Mouse (Mus musculus) left cerebral cortex, postnatal 14 days (tissue): ENCODE results near the gene Phtf1. TPM values are rescaled to one million over a fixed set of nuclear protein-coding genes. Genes with fewer than 3 reads are reported as not detected.

ENCODE experiments used
- DNase-seq, 2 experiments: peaks; one replicate each; pipeline ENCODE4 v3.0.0; 2021 to 2022; ENCODE audit warnings: low spot score in 2 of 2, mixed read lengths in 1 of 2
- intact Hi-C: fragments of 180-260 bp; cut with DNase I; formaldehyde crosslinking; loops from one replicate; pipeline ENCODE4 v1.15.1; 2025
- long read RNA-seq, 2 experiments: library from polyadenylated mRNA; stranded (forward); transcript quantifications; one replicate each; pipeline ENCODE4 v2.0.0; 2021
- total RNA-seq, 2 experiments: library from RNA; stranded (reverse); gene quantifications; 2 replicates each; pipeline ENCODE4 v1.2.3; 2021

Phtf1 gene
- 10 to 100 TPM; 45.5 to 46.2 TPM for total RNA-seq
- long read RNA-seq, experiment 1, transcript Phtf1-201 (18 exons, 3,060 nt), result minor isoform, 5 of 98 reads
- long read RNA-seq, experiment 1, transcript Phtf1-202 (19 exons, 3,327 nt), result major isoform, 69 of 98 reads
- long read RNA-seq, experiment 1, partial matches to known transcripts, result 2 of 98 reads
- long read RNA-seq, experiment 1, other reads (novel, unspliced or antisense), result 18 of 98 reads
- long read RNA-seq, experiment 2, full-length matches to known transcripts, result 42 of 59 reads
- long read RNA-seq, experiment 2, partial matches to known transcripts, result 1 of 59 reads
- long read RNA-seq, experiment 2, other reads (novel, unspliced or antisense), result 16 of 59 reads

- intact Hi-C loops, result loop anchor here (2.0 kb wide), 1 partner anchor 53 kb away; the partner anchor contains the start of gene Rsbn1
Measured at GRCm38 (mm10) chr3:103967861-103968691, at the start of gene Phtf1. Gene Phtf1, plus strand, starts transcription at chr3:103968110.

GRCm38 (mm10) chr3:103920094-103920493 is 47.8 kb upstream of the Phtf1 start:
- DNase-seq, result no peak
- intact Hi-C loops, result no loop called here

More at GRCm38 (mm10) chr3:103967861-103968691, at the start of gene Phtf1:
- DNase-seq, result peak; percentile 72 to 83

- intact Hi-C loops, result no loop called here
Measured at GRCm38 (mm10) chr3:103925302-103925701, 42.6 kb upstream of the Phtf1 start.

GRCm38 (mm10) chr3:103927511-103927910 is 40.4 kb upstream of the Phtf1 start:
- DNase-seq, result no peak
- intact Hi-C loops, result no loop called here

More at GRCm38 (mm10) chr3:103925302-103925701, 42.6 kb upstream of the Phtf1 start:
- DNase-seq, result no peak

- intact Hi-C loops, result no loop called here
- peak; percentile 44 to 75 for DNase-seq
Measured at GRCm38 (mm10) chr3:103944794-103945562, 22.9 kb upstream of the Phtf1 start.

- no peak for DNase-seq
- intact Hi-C loops, result no loop called here
Measured at GRCm38 (mm10) chr3:103948666-103949065, 19.2 kb upstream of the Phtf1 start.

GRCm38 (mm10) chr3:103960622-103961021 is 7.3 kb upstream of the Phtf1 start:
- intact Hi-C loops, result no loop called here
- no peak for DNase-seq

- DNase-seq, result no peak
- intact Hi-C loops, result no loop called here
Measured at GRCm38 (mm10) chr3:103967231-103967630, 679 bp upstream of the Phtf1 start.

- peak; percentile 60 to 67 for DNase-seq
- intact Hi-C loops, result loop anchor here (2.0 kb wide), 1 partner anchor 54 kb away; the partner anchor contains the start of gene Rsbn1
Measured at GRCm38 (mm10) chr3:103968701-103969100, 791 bp downstream of the Phtf1 start.

GRCm38 (mm10) chr3:103971157-103971556 is 3.2 kb downstream of the Phtf1 start:
- no peak for DNase-seq
- intact Hi-C loops, result no loop called here

- intact Hi-C loops, result no loop called here
- no peak for DNase-seq
Measured at GRCm38 (mm10) chr3:103984556-103984955, 16.6 kb downstream of the Phtf1 start.

- no peak for DNase-seq
- intact Hi-C loops, result no loop called here
Measured at GRCm38 (mm10) chr3:103985194-103985593, 17.3 kb downstream of the Phtf1 start.

- DNase-seq, result no peak
- intact Hi-C loops, result no loop called here
Measured at GRCm38 (mm10) chr3:103987831-103988432, 20.0 kb downstream of the Phtf1 start.

GRCm38 (mm10) chr3:103989352-103989751 is 21.4 kb downstream of the Phtf1 start:
- DNase-seq, result no peak
- intact Hi-C loops, result no loop called here

GRCm38 (mm10) chr3:103991271-103991670 is 23.4 kb downstream of the Phtf1 start:
- intact Hi-C loops, result no loop called here

GRCm38 (mm10) chr3:103998724-103999123 is 30.8 kb downstream of the Phtf1 start:
- intact Hi-C loops, result no loop called here

More at GRCm38 (mm10) chr3:103991271-103991670, 23.4 kb downstream of the Phtf1 start:
- DNase-seq, result no peak

GRCm38 (mm10) chr3:104006896-104007466 is 39.1 kb downstream of the Phtf1 start:
- no peak for DNase-seq
- intact Hi-C loops, result no loop called here

More at GRCm38 (mm10) chr3:103998724-103999123, 30.8 kb downstream of the Phtf1 start:
- DNase-seq, result no peak

- peak; percentile 41 to 57 for DNase-seq
- intact Hi-C loops, result no loop called here
Measured at GRCm38 (mm10) chr3:104007479-104007878, 39.6 kb downstream of the Phtf1 start.
